Mouse (Mus musculus): Measurements from ENCODE around the gene Mat2a. TPM values are rescaled to one million over a fixed set of nuclear protein-coding genes. Genes with fewer than 3 reads are reported as not detected.
A peak's percentile ranks its signal among the peaks of the same experiment; 100 is the strongest.
"Not testable (repeated sequence)": the region's sequence is repeated elsewhere in the genome, so short reads cannot be mapped to it uniquely, and the experiment has no call there.

Mat2a gene
- polyA plus RNA-seq, 1 experiment from 2014 or later: 320 TPM

DNA sequence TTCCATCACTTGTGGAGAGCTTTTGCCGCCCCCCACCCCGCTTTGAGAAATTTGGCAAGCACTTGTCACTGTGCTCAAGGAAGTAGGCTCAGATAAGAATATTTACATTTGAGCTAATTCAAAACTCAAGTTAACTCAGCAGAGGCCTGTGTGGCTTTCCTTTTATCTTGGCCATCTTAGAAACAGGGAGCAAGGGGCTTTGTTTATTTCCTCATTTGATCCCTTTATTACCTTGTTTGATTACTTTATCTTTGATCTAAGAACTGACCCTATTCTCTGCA lies 41.0 kb upstream of the Mat2a start:
- H3K36me3 ChIP-seq (ENCODE audit: insufficient read depth, low read length): no peaks in the 10 kb centered on the region
- no peak overlapping the region for H3K4me3 ChIP-seq (replicated peaks; ENCODE audit: low read depth, low read length)
- H3K9me3 ChIP-seq (replicated peaks; ENCODE audit: low read length): no peaks in the 10 kb centered on the region
- H3K4me2 ChIP-seq (ENCODE audit: low read length): no peak overlapping the region
- no peak for TF ChIP-seq CTCF (IDR thresholded peaks at IDR 0.05; ENCODE audit: low read depth)
- DNase-seq (ENCODE audit: low spot score): no peak
- H3K4me1 ChIP-seq (replicated peaks; ENCODE audit: insufficient read depth, low read length): no peaks in the 10 kb centered on the region
- H3K9ac ChIP-seq (ENCODE audit: low read depth, low read length): no peak overlapping the region
- no peak for ATAC-seq (replicated peaks; ENCODE audit: low FRiP score, low read depth)
- 81% methylated on average over 2 of the region's 2 CpGs for WGBS
- H3K27me3 ChIP-seq (ENCODE audit: insufficient read depth, low read length): no peaks in the 10 kb centered on the region
- H3K27ac ChIP-seq: no peak overlapping the region

DNA sequence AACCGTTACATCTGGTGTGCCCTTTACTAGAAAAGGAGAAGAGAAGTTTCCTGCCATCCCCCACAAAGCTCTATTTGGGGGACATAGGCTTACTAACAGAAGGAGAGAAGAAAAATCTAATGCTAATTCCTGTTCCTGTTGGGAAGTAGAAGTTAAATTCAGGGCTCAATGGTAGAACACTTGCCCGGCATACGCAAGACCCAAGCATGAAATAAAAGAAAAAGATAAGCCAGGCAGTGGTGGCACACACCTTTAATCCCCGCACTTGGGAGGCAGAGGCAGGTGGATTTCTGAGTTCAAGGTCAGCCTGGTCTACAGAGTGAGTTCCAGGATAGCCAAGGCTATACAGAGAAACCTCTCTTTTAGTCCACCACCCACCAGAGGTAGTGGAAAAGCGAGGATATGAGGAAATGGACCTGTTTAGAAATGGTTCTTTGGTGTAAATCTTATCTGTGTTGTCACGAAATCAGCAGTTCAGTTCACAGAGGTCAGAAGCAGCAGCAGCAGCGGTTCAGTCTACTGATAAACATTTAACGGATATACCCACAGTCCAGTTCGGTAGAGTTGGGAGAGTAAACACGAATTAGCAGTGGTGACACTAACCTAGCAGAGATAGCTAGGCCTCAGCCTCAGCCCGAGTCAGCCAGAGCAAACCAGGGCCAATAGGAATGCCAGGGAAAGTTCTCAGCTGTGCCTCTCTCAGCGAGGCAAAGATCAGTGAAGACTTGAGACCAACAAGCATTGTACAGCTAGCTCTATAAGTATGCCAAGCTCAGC lies 40.5 kb upstream of the Mat2a start:
- Histone ChIP-seq H3K9ac (ENCODE audit: low read depth, low read length) (no peak overlapping the region), H3K4me3 (replicated peaks; ENCODE audit: low read depth, low read length) (no peak overlapping the region), H3K4me2 (ENCODE audit: low read length) (no peak overlapping the region), H3K27me3 (ENCODE audit: insufficient read depth, low read length) (no peaks in the 10 kb centered on the region), H3K4me1 (replicated peaks; ENCODE audit: insufficient read depth, low read length) (no peaks in the 10 kb centered on the region), H3K36me3 (ENCODE audit: insufficient read depth, low read length) (no peaks in the 10 kb centered on the region), H3K27ac (no peak overlapping the region), H3K9me3 (replicated peaks; ENCODE audit: low read length) (no peaks in the 10 kb centered on the region)
- no peak for DNase-seq (ENCODE audit: low spot score)
- no peak for ATAC-seq (replicated peaks; ENCODE audit: low FRiP score, low read depth)
- WGBS: 85% methylated on average over 12 of the region's 12 CpGs
- no peak for TF ChIP-seq CTCF (IDR thresholded peaks at IDR 0.05; ENCODE audit: low read depth)

DNA sequence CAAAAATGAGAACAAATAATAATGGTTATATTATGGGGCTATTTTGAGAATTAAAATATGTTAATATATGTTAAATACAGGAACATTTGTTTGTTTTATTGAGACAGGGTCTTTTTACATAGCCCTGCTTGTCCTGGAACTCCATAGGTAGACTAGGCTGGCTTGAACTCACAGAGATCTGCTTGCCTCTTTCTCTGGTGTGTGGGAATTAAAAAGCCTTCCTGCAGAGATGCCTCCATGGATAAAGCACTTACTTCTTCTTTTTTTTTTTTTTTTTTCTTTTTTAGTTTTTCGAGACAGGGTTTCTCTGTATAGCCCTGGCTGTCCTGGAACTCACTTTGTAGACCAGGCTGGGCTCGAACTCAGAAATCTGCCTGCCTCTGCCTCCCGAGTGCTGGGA lies 39.3 kb upstream of the Mat2a start:
- not testable (repeated sequence) for DNase-seq (ENCODE audit: low spot score); H3K27ac ChIP-seq; H3K4me2 ChIP-seq (ENCODE audit: low read length); H3K4me1 ChIP-seq (replicated peaks; ENCODE audit: insufficient read depth, low read length); H3K9ac ChIP-seq (ENCODE audit: low read depth, low read length); H3K4me3 ChIP-seq (replicated peaks; ENCODE audit: low read depth, low read length); H3K36me3 ChIP-seq (ENCODE audit: insufficient read depth, low read length); H3K27me3 ChIP-seq (ENCODE audit: insufficient read depth, low read length); H3K9me3 ChIP-seq (replicated peaks; ENCODE audit: low read length); ATAC-seq (replicated peaks; ENCODE audit: low FRiP score, low read depth)
- WGBS: 89% methylated on average over 3 of the region's 3 CpGs

DNA sequence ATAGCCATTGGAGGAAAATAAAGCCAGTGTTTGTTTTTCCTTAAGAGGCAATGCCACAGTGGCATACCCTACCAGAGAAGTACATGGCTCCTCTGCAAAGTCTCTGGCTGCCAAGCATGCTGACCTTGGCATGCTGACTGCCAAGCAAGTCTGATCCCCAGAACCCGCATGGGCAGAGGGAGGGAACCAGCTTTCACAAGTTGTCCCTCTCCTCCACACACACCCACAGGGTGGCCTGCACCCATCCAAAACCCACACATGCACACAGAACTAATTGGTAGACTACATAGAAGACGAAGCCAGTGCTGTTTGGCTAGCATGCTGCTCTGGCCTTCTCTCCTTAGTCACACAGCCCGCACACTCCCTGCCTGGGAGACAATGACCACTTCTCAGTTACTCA lies 38.3 kb upstream of the Mat2a start:
- Histone ChIP-seq H3K4me1 (replicated peaks; ENCODE audit: insufficient read depth, low read length) (0 out of 2 replicates have a peak, but pooled peaks cover 6% of the 10 kb centered on the region), H3K36me3 (ENCODE audit: insufficient read depth, low read length) (no peaks in the 10 kb centered on the region), H3K27me3 (ENCODE audit: insufficient read depth, low read length) (no peaks in the 10 kb centered on the region), H3K9ac (ENCODE audit: low read depth, low read length) (no peak overlapping the region), H3K9me3 (replicated peaks; ENCODE audit: low read length) (no peaks in the 10 kb centered on the region), H3K4me3 (replicated peaks; ENCODE audit: low read depth, low read length) (no peak overlapping the region), H3K4me2 (ENCODE audit: low read length) (no peak overlapping the region), H3K27ac (no peak overlapping the region)
- 81% methylated on average over 3 of the region's 3 CpGs for WGBS
- no peak for TF ChIP-seq CTCF (IDR thresholded peaks at IDR 0.05; ENCODE audit: low read depth)
- ATAC-seq (replicated peaks; ENCODE audit: low FRiP score, low read depth): no peak
- DNase-seq (ENCODE audit: low spot score): no peak

DNA sequence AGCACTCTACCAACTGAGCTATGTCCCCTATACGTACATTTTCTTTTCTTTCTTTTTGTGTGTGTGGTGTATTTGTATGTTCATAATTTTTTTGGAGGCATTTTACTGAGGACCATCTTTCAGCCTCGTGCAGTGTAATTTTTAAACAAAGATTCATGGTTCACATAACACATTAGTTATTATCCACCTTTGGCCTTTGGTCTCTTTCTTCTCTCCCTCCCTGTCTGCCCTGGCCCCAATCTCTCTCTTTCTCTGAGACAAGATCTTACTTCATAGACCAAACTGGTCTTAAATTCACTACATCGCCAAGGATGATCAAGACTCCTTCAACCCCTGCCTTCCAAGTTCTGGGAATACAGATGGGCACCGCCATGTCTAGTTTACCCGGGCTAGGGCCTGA lies 37.5 kb upstream of the Mat2a start:
- 82% methylated on average over 5 of the region's 5 CpGs for WGBS
- TF ChIP-seq CTCF (IDR thresholded peaks at IDR 0.05; ENCODE audit: low read depth): no peak
- DNase-seq (ENCODE audit: low spot score): no peak

DNA sequence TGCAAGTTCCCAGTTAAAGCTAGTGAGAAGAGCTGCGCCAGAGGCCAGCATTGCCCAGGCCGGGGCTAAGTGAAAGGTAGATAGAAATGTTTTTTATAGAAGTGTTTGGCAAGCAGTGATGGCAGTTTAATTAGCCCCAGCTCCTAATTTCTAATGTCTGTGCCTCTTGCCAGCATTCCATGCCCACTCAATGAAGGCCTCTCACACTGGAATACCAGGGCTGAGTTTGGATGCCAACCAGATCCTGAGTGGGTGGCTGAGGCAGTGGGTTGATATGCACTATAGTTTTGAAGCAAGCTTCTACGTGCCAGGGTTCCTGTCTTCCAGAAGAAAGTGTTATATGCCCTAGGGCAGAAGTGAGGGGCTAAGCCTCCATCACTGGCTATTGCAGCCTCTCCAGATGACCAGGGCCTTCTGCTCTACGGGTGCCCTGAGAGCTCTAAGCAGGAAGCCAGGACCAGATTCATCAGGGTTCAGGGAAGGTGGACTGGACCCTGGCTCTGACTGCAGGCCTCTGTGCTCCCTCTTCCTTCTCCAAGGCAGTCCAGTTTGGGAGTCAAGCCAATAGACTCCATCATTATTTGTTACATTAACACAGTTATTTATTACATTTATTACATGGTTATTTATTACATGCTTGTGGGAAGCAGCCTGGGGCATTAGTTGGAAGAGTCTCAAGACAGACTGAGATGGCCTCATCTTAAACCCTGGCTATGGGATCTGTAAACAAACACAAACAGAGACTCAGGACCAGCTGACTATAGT lies 36.0 kb upstream of the Mat2a start:
- no peaks in the 10 kb centered on the region for H3K27me3 ChIP-seq (ENCODE audit: insufficient read depth, low read length)
- H3K4me2 ChIP-seq (ENCODE audit: low read length): no peak overlapping the region
- H3K4me1 ChIP-seq (replicated peaks; ENCODE audit: insufficient read depth, low read length): 0 out of 2 replicates have a peak, but pooled peaks cover 6% of the 10 kb centered on the region
- no peak overlapping the region for H3K4me3 ChIP-seq (replicated peaks; ENCODE audit: low read depth, low read length)
- no peaks in the 10 kb centered on the region for H3K9me3 ChIP-seq (replicated peaks; ENCODE audit: low read length)
- peak; percentile 57; the same call in 1 of the 2 replicates for ATAC-seq (replicated peaks; ENCODE audit: low FRiP score, low read depth)
- H3K27ac ChIP-seq: no peak overlapping the region
- 76% methylated on average over 4 of the region's 4 CpGs for WGBS
- H3K9ac ChIP-seq (ENCODE audit: low read depth, low read length): no peak overlapping the region
- TF ChIP-seq CTCF (IDR thresholded peaks at IDR 0.05; ENCODE audit: low read depth): no peak
- H3K36me3 ChIP-seq (ENCODE audit: insufficient read depth, low read length): no peaks in the 10 kb centered on the region
- peak; percentile 55 for DNase-seq (ENCODE audit: low spot score)

More for the DNA sequence above, 37.5 kb upstream of the Mat2a start:
- 0 out of 2 replicates have a peak, but pooled peaks cover 6% of the 10 kb centered on the region for H3K4me1 ChIP-seq (replicated peaks; ENCODE audit: insufficient read depth, low read length)
- no peak overlapping the region for H3K4me2 ChIP-seq (ENCODE audit: low read length)
- no peak overlapping the region for H3K9ac ChIP-seq (ENCODE audit: low read depth, low read length)
- H3K9me3 ChIP-seq (replicated peaks; ENCODE audit: low read length): no peaks in the 10 kb centered on the region
- ATAC-seq (replicated peaks; ENCODE audit: low FRiP score, low read depth): no peak
- no peak overlapping the region for H3K27ac ChIP-seq
- H3K4me3 ChIP-seq (replicated peaks; ENCODE audit: low read depth, low read length): no peak overlapping the region
- no peaks in the 10 kb centered on the region for H3K27me3 ChIP-seq (ENCODE audit: insufficient read depth, low read length)
- no peaks in the 10 kb centered on the region for H3K36me3 ChIP-seq (ENCODE audit: insufficient read depth, low read length)

Data from kidney, postnatal 0 days (tissue).